Mouse (Mus musculus) kidney, adult 2 months (tissue): ENCODE data around the gene Itgbl1. TPM values are rescaled to one million over a fixed set of nuclear protein-coding genes. Genes with fewer than 3 reads are reported as not detected.

Source experiments
- DNase-seq: peaks from one replicate; pipeline ENCODE4 v3.0.0; 2021
- H3K27ac ChIP-seq: fragments of 200-500 bp; 2 replicates; pipeline ENCODE4 v1.5.1; 2012; ENCODE audit warnings: low read depth, low read length, control low read depth, inconsistent platforms; ENCODE audit not compliant: insufficient read depth
- H3K27me3 ChIP-seq: fragments of 200-500 bp; replicated peaks from 2 replicates; pipeline ENCODE4 v1.6.1; 2012; ENCODE audit warnings: mild to moderate bottlenecking, moderate library complexity, low read length, inconsistent platforms; ENCODE audit not compliant: control insufficient read depth, insufficient read depth
- H3K36me3 ChIP-seq: fragments of 200-500 bp; 2 replicates; pipeline ENCODE4 v1.6.1; 2012; ENCODE audit warnings: mild to moderate bottlenecking, moderate library complexity, low read length, inconsistent platforms; ENCODE audit not compliant: control insufficient read depth, insufficient read depth
- H3K4me1 ChIP-seq: fragments of 200-500 bp; 2 replicates; pipeline ENCODE4 v1.6.1; 2011; ENCODE audit warnings: low read length; ENCODE audit not compliant: control insufficient read depth, insufficient read depth
- H3K4me3 ChIP-seq: fragments of 200-500 bp; 2 replicates; pipeline ENCODE4 v1.5.1; 2011; ENCODE audit warnings: mild to moderate bottlenecking, low read depth, low read length, control low read depth; ENCODE audit not compliant: insufficient read depth
- CTCF ChIP-seq: fragments of 200-500 bp; conservative IDR thresholded peaks from 2 replicates; pipeline ENCODE4 v1.5.1; 2011; ENCODE audit warnings: low read depth, mild to moderate bottlenecking, control low read depth, low read length, moderate library complexity, mixed read lengths; ENCODE audit not compliant: insufficient read depth, insufficient read length
- POLR2A ChIP-seq: fragments of 200-500 bp; IDR thresholded peaks from one replicate; pipeline ENCODE4 v1.6.1; 2011; ENCODE audit warnings: low read depth, low read length, control low read depth
- WGBS: fragments of 180-500 bp; shearing (Covaris S2); methylation state at CpG from one replicate; pipeline ENCODE4 v1.1.7; 2018; 5-methylcytosine and 5-hydroxymethylcytosine counted together
- polyA plus RNA-seq: library from polyadenylated mRNA; depleted of rRNA; stranded (reverse); fragments of >200 nt; gene quantifications from 2 replicates; pipeline ENCODE4 v1.2.3, GENCODE M21; 2012

Gene Itgbl1
- polyA plus RNA-seq, 1 experiment = 0.25 TPM

- no peaks in the 10 kb centered on the region for H3K4me1 ChIP-seq
- no peak overlapping the region for H3K4me3 ChIP-seq
- no peaks in the 10 kb centered on the region for H3K27me3 ChIP-seq
- no peak for DNase-seq
- H3K36me3 ChIP-seq = no peaks in the 10 kb centered on the region
- H3K27ac ChIP-seq = no peak overlapping the region
- TF ChIP-seq POLR2A (no peak), CTCF (no peak)
These were observed 142.0 kb downstream of the Itgbl1 start for GRCm38 (mm10) chr14:123801744-123802143.

GRCm38 (mm10) chr14:123837662-123838061 is 177.9 kb downstream of the Itgbl1 start:
- H3K36me3 ChIP-seq = no peaks in the 10 kb centered on the region
- 73% methylated on average over 5 of the region's 5 CpGs for WGBS
- H3K27me3 ChIP-seq = no peaks in the 10 kb centered on the region
- no peak overlapping the region for H3K4me3 ChIP-seq
- H3K27ac ChIP-seq = no peak overlapping the region
- DNase-seq = no peak
- TF ChIP-seq POLR2A (no peak), CTCF (no peak)
- no peaks in the 10 kb centered on the region for H3K4me1 ChIP-seq

GRCm38 (mm10) chr14:123843675-123844425 is 184.1 kb downstream of the Itgbl1 start:
- 53% methylated on average over 8 of the region's 8 CpGs for WGBS
- TF ChIP-seq POLR2A (no peak), CTCF (no peak)
- no peak for DNase-seq
- Histone ChIP-seq H3K36me3 (no peaks in the 10 kb centered on the region), H3K27me3 (no peaks in the 10 kb centered on the region), H3K4me1 (no peaks in the 10 kb centered on the region), H3K27ac (no peak overlapping the region), H3K4me3 (no peak overlapping the region)

GRCm38 (mm10) chr14:123864531-123864930 is 204.8 kb downstream of the Itgbl1 start:
- 77% methylated on average over 1 of the region's 1 CpGs for WGBS
- TF ChIP-seq POLR2A (no peak), CTCF (no peak)

GRCm38 (mm10) chr14:123865779-123866726 is 206.3 kb downstream of the Itgbl1 start:
- H3K4me1 ChIP-seq = no peaks in the 10 kb centered on the region
- no peaks in the 10 kb centered on the region for H3K27me3 ChIP-seq
- no peak overlapping the region for H3K27ac ChIP-seq
- 35% methylated on average over 6 of the region's 6 CpGs for whole genome bisulfite sequencing
- no peaks in the 10 kb centered on the region for H3K36me3 ChIP-seq
- DNase-seq = no peak
- H3K4me3 ChIP-seq = no peak overlapping the region
- TF ChIP-seq CTCF = no peak
- TF ChIP-seq POLR2A = no peak

More at GRCm38 (mm10) chr14:123864531-123864930, 204.8 kb downstream of the Itgbl1 start:
- Histone ChIP-seq H3K27ac (no peak overlapping the region), H3K4me1 (no peaks in the 10 kb centered on the region), H3K27me3 (no peaks in the 10 kb centered on the region), H3K36me3 (no peaks in the 10 kb centered on the region), H3K4me3 (no peak overlapping the region)
- no peak for DNase-seq

- DNase-seq = no peak
- Histone ChIP-seq H3K36me3 (no peaks in the 10 kb centered on the region), H3K4me3 (no peak overlapping the region), H3K27me3 (no peaks in the 10 kb centered on the region), H3K27ac (no peak overlapping the region), H3K4me1 (no peaks in the 10 kb centered on the region)
- 85% methylated on average over 1 of the region's 1 CpGs for WGBS
- no peak for TF ChIP-seq POLR2A
- TF ChIP-seq CTCF = no peak
These were observed 268.1 kb downstream of the Itgbl1 start for GRCm38 (mm10) chr14:123927903-123928302.

- TF ChIP-seq CTCF (no peak), POLR2A (no peak)
- 61% methylated on average over 2 of the region's 2 CpGs for WGBS
- H3K4me1 ChIP-seq = no peaks in the 10 kb centered on the region
These were observed 306.8 kb downstream of the Itgbl1 start for GRCm38 (mm10) chr14:123966531-123966930.

More at GRCm38 (mm10) chr14:123966531-123966930, 306.8 kb downstream of the Itgbl1 start:
- Histone ChIP-seq H3K4me3 (no peak overlapping the region), H3K36me3 (no peaks in the 10 kb centered on the region), H3K27me3 (no peaks in the 10 kb centered on the region; the same call in 1 of the 2 replicates), H3K27ac (no peak overlapping the region)
- DNase-seq = no peak
